In the genomic region with DNA sequence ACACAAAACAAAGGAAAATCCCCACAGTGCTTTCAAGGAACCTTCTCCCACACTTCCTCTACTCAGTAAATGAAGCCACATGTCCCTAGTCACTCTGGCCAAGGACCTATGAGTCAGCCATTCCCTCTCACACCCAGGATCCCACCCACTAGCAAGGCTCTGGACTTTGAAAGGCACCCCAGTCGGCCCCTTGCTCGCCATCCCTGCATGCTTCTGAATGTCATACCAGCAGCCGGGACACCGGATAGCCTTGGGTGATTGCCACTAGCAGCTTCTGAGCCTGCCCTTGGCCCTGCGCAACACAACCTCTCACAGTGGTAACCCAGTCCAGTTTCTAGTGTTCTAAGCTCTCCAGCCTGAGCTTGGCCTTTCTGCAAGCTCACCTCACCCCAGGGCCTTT, we compare ENCODE assay signal across 13 mouse cellular contexts. TPM values are rescaled to one million over a fixed set of nuclear protein-coding genes. Genes with fewer than 3 reads are reported as not detected.
A peak's percentile ranks its signal among the peaks of the same experiment; 100 is the strongest.
DNase-seq lines count a peak whose midpoint lies in the region; ATAC-seq and TF ChIP-seq lines count a peak whose summit lies in the region.
"Had no signal": no experiment of that assay in that cellular context is flagged by ENCODE, and none has a peak within 500 bp of the region (broad histone marks: within the 10 kb centered on the region; RNA-seq: fewer than 3 reads in every experiment).

No protein-coding gene starts in this region.

- 29% methylated on average over 5 of the region's 5 CpGs for WGBS in liver, adult 2 months
- WGBS in liver, embryonic 12.5 days (ENCODE audit: insufficient replicate concordance) = 70% methylated on average over 5 of the region's 5 CpGs
- 62% methylated on average over 5 of the region's 5 CpGs for WGBS in heart, embryonic 14.5 days

- H3K79me2 ChIP-seq in liver, adult 2 months (ENCODE audit: control insufficient read depth, insufficient read depth, low read length) = peaks cover 22% of the 10 kb centered on the region

- no peak for TF ChIP-seq CTCF in liver, adult 2 months (IDR thresholded peaks at IDR 0.05; ENCODE audit: low read depth, low read length)

- peak; percentile 78 for DNase-seq in liver, adult 2 months (ENCODE audit: extremely low read depth, low read depth, low spot score)
- peak; percentile 83 to 90 for DNase-seq in adrenal gland, postnatal 36 days
- peak; percentile 62 for DNase-seq in lung, postnatal 36 days
- DNase-seq in layer of hippocampus, adult 9-10 months (ENCODE audit: low spot score) = no peak
- no peak for DNase-seq in T-cell, adult 2 months (ENCODE audit: low spot score)
- DNase-seq: cerebellum, postnatal 36 days had no signal

- no peak overlapping the region for H3K9ac ChIP-seq in liver, adult 2 months (ENCODE audit: low read depth, low read length)
- H3K9ac ChIP-seq in liver, embryonic 12.5 days = no peak overlapping the region
- H3K9ac ChIP-seq in heart, embryonic 14.5 days (ENCODE audit: low read length) = peak overlapping the region; percentile 31; the same call in 1 of the 2 replicates
- H3K9ac ChIP-seq: lung, embryonic 15.5 days had no signal

- no peaks in the 10 kb centered on the region for H3K9me3 ChIP-seq in liver, embryonic 12.5 days (replicated peaks)
- no peaks in the 10 kb centered on the region for H3K9me3 ChIP-seq in heart, embryonic 14.5 days (ENCODE audit: control insufficient read depth, low read length)
- H3K9me3 ChIP-seq: hindbrain, embryonic 10.5 days; lung, embryonic 15.5 days had no signal

- TF ChIP-seq POLR2A in liver, adult 2 months (IDR thresholded peaks at IDR 0.05; ENCODE audit: extremely low read depth, insufficient read depth, low read length) = no peak

- peaks cover 34% of the 10 kb centered on the region for H3K4me1 ChIP-seq in liver, adult 2 months (ENCODE audit: control insufficient read depth, insufficient read depth, low read length)
- peaks cover 15% of the 10 kb centered on the region for H3K4me1 ChIP-seq in liver, embryonic 12.5 days
- H3K4me1 ChIP-seq in heart, embryonic 14.5 days (ENCODE audit: control insufficient read depth in 2 of 2, insufficient read depth in 2 of 2, low read length in 2 of 2) = peaks cover 30 to 46% of the 10 kb centered on the region in 2 experiments

- H3K4me2 ChIP-seq in liver, embryonic 12.5 days = no peak overlapping the region
- H3K4me2 ChIP-seq in heart, embryonic 14.5 days (ENCODE audit: low read length) = peak overlapping the region; percentile 16; the same call in 1 of the 2 replicates
- H3K4me2 ChIP-seq: lung, embryonic 15.5 days had no signal

- peak overlapping the region; percentile 9 for H3K27ac ChIP-seq in liver, adult 2 months (replicated peaks; ENCODE audit: insufficient read depth, low read depth, low read length)
- H3K27ac ChIP-seq in liver, embryonic 12.5 days = no peak overlapping the region
- H3K27ac ChIP-seq in heart, embryonic 14.5 days (replicated peaks in 1 of 2; ENCODE audit: control insufficient read depth in 1 of 2, insufficient read depth in 1 of 2, low read depth in 2 of 2, low read length in 2 of 2) = 0 out of 4 replicates have a peak overlapping the region, but pooled peaks of 1 of the 2 experiments have one; percentile 4
- H3K27ac ChIP-seq: hindbrain, embryonic 10.5 days; lung, embryonic 15.5 days had no signal

- ATAC-seq in liver, embryonic 12.5 days = no peak
- no peak for ATAC-seq in heart, embryonic 14.5 days (ENCODE audit: insufficient number of reproducible peaks, insufficient read depth, low FRiP score, low read depth)
- ATAC-seq in activated CD4-positive, CD25-positive, alpha-beta regulatory T cell, adult 4 months = no peak

- H3K27me3 ChIP-seq in liver, adult 2 months (ENCODE audit: control insufficient read depth, insufficient read depth, low read length) = no peaks in the 10 kb centered on the region
- H3K27me3 ChIP-seq in liver, embryonic 12.5 days (replicated peaks) = peaks cover 42% of the 10 kb centered on the region
- no peaks in the 10 kb centered on the region for H3K27me3 ChIP-seq in heart, embryonic 14.5 days (ENCODE audit: control insufficient read depth, insufficient read depth, low read length)
- H3K27me3 ChIP-seq: lung, embryonic 15.5 days had no signal

- no peak overlapping the region for H3K4me3 ChIP-seq in liver, adult 2 months (ENCODE audit: insufficient read depth, low read depth, low read length)
- H3K4me3 ChIP-seq in liver, embryonic 12.5 days = no peak overlapping the region
- no peak overlapping the region for H3K4me3 ChIP-seq in heart, embryonic 14.5 days (ENCODE audit: control insufficient read depth in 1 of 2, insufficient read depth in 1 of 2, low read depth in 1 of 2, low read length in 2 of 2)
- H3K4me3 ChIP-seq: erythroblast, embryonic 14.5 days; hindbrain, embryonic 10.5 days; lung, embryonic 15.5 days had no signal

- H3K36me3 ChIP-seq in liver, adult 2 months (ENCODE audit: control insufficient read depth, insufficient read depth, low read length) = no peaks in the 10 kb centered on the region
- no peaks in the 10 kb centered on the region for H3K36me3 ChIP-seq in liver, embryonic 12.5 days
- peaks cover 8% of the 10 kb centered on the region for H3K36me3 ChIP-seq in heart, embryonic 14.5 days (ENCODE audit: control insufficient read depth, insufficient read depth, low read length)
- H3K36me3 ChIP-seq: lung, embryonic 15.5 days had no signal

RNA-seq across cellular contexts. Expression of a gene that starts 58.2 kb away (rescaled TPM):
- total RNA-seq in liver, adult 2 months (2014; rRNA removed) = 17.9 and 25.2 TPM in 2 replicates
- polyA plus RNA-seq in liver, adult 2 months (2012; rRNA removed) = 42.1 and 47.9 TPM in 2 replicates
- polyA plus RNA-seq in liver, embryonic 12.5 days (2016; fragmentation: Nextera tagmentation; extraction: Ambion mirVana) = 13.1 and 16.1 TPM in 2 replicates
- total RNA-seq in adrenal gland, postnatal 36 days (2021) = 100 to 1,000 TPM; 404 to 411 TPM
- polyA plus RNA-seq in heart, embryonic 14.5 days (2014; fragmentation: Nextera tagmentation; extraction: Ambion mirVana) = 125 and 142 TPM in 2 replicates
- 10 to 100 TPM; 21.7 to 23.3 TPM for polyA plus RNA-seq in activated CD4-positive, CD25-positive, alpha-beta regulatory T cell, adult 4 months (2017; shearing (Covaris generic))

RNA-seq across cellular contexts. Expression of a gene that starts 59.3 kb away (rescaled TPM):
- total RNA-seq in liver, adult 2 months (2014; rRNA removed) = 0.20 and 0.37 TPM in 2 replicates
- 0.09 and 0.32 TPM in 2 replicates for polyA plus RNA-seq in liver, adult 2 months (2012; rRNA removed)
- polyA plus RNA-seq in liver, embryonic 12.5 days (2016; fragmentation: Nextera tagmentation; extraction: Ambion mirVana) = 0.16 and 0.20 TPM in 2 replicates
- 1 to 10 TPM; 1.2 to 2.0 TPM for total RNA-seq in adrenal gland, postnatal 36 days (2021)
- polyA plus RNA-seq in heart, embryonic 14.5 days (2014; fragmentation: Nextera tagmentation; extraction: Ambion mirVana) = 0.22 and 0.39 TPM in 2 replicates
- polyA plus RNA-seq in activated CD4-positive, CD25-positive, alpha-beta regulatory T cell, adult 4 months (2017; shearing (Covaris generic)) = not detected
- total RNA-seq: left cerebral cortex, postnatal 36 days had no signal
- polyA plus RNA-seq: erythroblast, embryonic 14.5 days had no signal

Comparison
In these comparisons a context has a peak if more than half of its experiments do, and no peak if none do; other contexts are left out.
1. DNase-seq: peak in liver, adult 2 months (single experiment), adrenal gland, postnatal 36 days (2 of 2) and lung, postnatal 36 days (single experiment); none in layer of hippocampus, adult 9-10 months (single experiment) and T-cell, adult 2 months (single experiment).